Mouse (Mus musculus) thymus, adult 2 months (tissue): ENCODE measurements around the gene Hinfp. TPM values are rescaled to one million over a fixed set of nuclear protein-coding genes. Genes with fewer than 3 reads are reported as not detected.
"Not testable (repeated sequence)": the region's sequence is repeated elsewhere in the genome, so short reads cannot be mapped to it uniquely, and the experiment has no call there.

Experiments
- DNase-seq: peaks from one replicate; pipeline ENCODE4 v3.0.0; 2021
- H3K27ac ChIP-seq: fragments of 200-500 bp; 2 replicates; pipeline ENCODE4 v1.5.1; 2012; ENCODE audit warnings: low read length, control low read depth; ENCODE audit not compliant: control insufficient read depth, insufficient read depth
- H3K27me3 ChIP-seq: fragments of 200-500 bp; 2 replicates; pipeline ENCODE4 v1.6.1; 2012; ENCODE audit warnings: mild to moderate bottlenecking, low read length, moderate library complexity, mixed read lengths; ENCODE audit not compliant: control insufficient read depth, insufficient read depth
- H3K36me3 ChIP-seq: fragments of 200-500 bp; 2 replicates; pipeline ENCODE4 v1.6.1; 2012; ENCODE audit warnings: mild to moderate bottlenecking, low read length, moderate library complexity; ENCODE audit not compliant: control insufficient read depth, insufficient read depth
- H3K4me1 ChIP-seq: fragments of 200-500 bp; replicated peaks from 2 replicates; pipeline ENCODE4 v1.6.1; 2012; ENCODE audit warnings: low read length; ENCODE audit not compliant: control insufficient read depth, insufficient read depth
- H3K4me3 ChIP-seq: fragments of 200-500 bp; 2 replicates; pipeline ENCODE4 v1.5.1; 2012; ENCODE audit warnings: mild to moderate bottlenecking, low read length, control low read depth, moderate library complexity; ENCODE audit not compliant: control insufficient read depth, insufficient read depth
- CTCF ChIP-seq: fragments of 200-500 bp; IDR thresholded peaks from 2 replicates; pipeline ENCODE4 v1.5.1; 2012; ENCODE audit warnings: mild to moderate bottlenecking, control low read depth, low read length, moderate library complexity, borderline replicate concordance; ENCODE audit not compliant: control insufficient read depth, poor library complexity, insufficient read depth; ENCODE audit errors: extremely low read depth
- POLR2A ChIP-seq: fragments of 200-500 bp; IDR thresholded peaks from 2 replicates; pipeline ENCODE4 v1.6.1; 2012; ENCODE audit warnings: mild to moderate bottlenecking, low read length, control low read depth, moderate library complexity; ENCODE audit not compliant: control insufficient read depth, poor library complexity, insufficient read depth; ENCODE audit errors: extremely low read depth
- WGBS: fragments of 180-500 bp; shearing (Covaris S2); methylation state at CpG from one replicate; pipeline ENCODE4 v1.1.7; 2018; 5-methylcytosine and 5-hydroxymethylcytosine counted together
- polyA plus RNA-seq: library from polyadenylated mRNA; depleted of rRNA; stranded (reverse); fragments of >200 nt; gene quantifications from 2 replicates; pipeline ENCODE4 v1.2.3, GENCODE M21; 2012

Gene Hinfp
- polyA plus RNA-seq, 1 experiment: 71.1 TPM

GRCm38 (mm10) chr9:44325768-44326370, 20.4 kb upstream of the Hinfp start, which contains the start of gene Dpagt1:
Dpagt1 (plus strand) TSS chr9:44326019.
- Histone ChIP-seq H3K4me3 (peak within 1 kb of the TSS; percentile 85), H3K27me3 (no peaks in the 10 kb centered on the region), H3K27ac (no peak within 1 kb of the TSS), H3K36me3 (no peaks in the 10 kb centered on the region), H3K4me1 (peaks cover 15% of the 10 kb centered on the region)
- DNase-seq: no peak
- TF ChIP-seq POLR2A: 0 out of 2 replicates have a peak, but pooled peaks have one; percentile 14
- TF ChIP-seq CTCF: no peak
- 2% methylated on average over 12 of the region's 12 CpGs for WGBS

GRCm38 (mm10) chr9:44325032-44325767, 19.7 kb upstream of the Hinfp start:
- 64% methylated on average over 7 of the region's 8 CpGs for WGBS
- H3K4me3 ChIP-seq, H3K27ac ChIP-seq, H3K36me3 ChIP-seq, H3K27me3 ChIP-seq, DNase-seq: not testable (repeated sequence)
- peaks cover 20% of the 10 kb centered on the region for H3K4me1 ChIP-seq

- TF ChIP-seq POLR2A (no peak), CTCF (no peak)
- 88% methylated on average over 6 of the region's 6 CpGs for WGBS
These were observed 18.7 kb upstream of the Hinfp start for GRCm38 (mm10) chr9:44324147-44324546.

GRCm38 (mm10) chr9:44323656-44324055, 18.2 kb upstream of the Hinfp start:
- not testable (repeated sequence) for H3K4me3 ChIP-seq, DNase-seq, H3K36me3 ChIP-seq, H3K27ac ChIP-seq, H3K27me3 ChIP-seq
- WGBS: 78% methylated on average over 4 of the region's 4 CpGs
- peaks cover 28% of the 10 kb centered on the region for H3K4me1 ChIP-seq

More at GRCm38 (mm10) chr9:44324147-44324546, 18.7 kb upstream of the Hinfp start:
- H3K27ac ChIP-seq: no peak overlapping the region
- no peaks in the 10 kb centered on the region for H3K36me3 ChIP-seq
- no peak overlapping the region for H3K4me3 ChIP-seq
- no peaks in the 10 kb centered on the region for H3K27me3 ChIP-seq
- H3K4me1 ChIP-seq: peaks cover 23% of the 10 kb centered on the region
- no peak for DNase-seq

GRCm38 (mm10) chr9:44320799-44321133, 15.3 kb upstream of the Hinfp start:
- H3K36me3 ChIP-seq: peaks cover 7% of the 10 kb centered on the region
- H3K27ac ChIP-seq: no peak overlapping the region
- no peak for DNase-seq
- TF ChIP-seq CTCF (no peak), POLR2A (no peak)
- peaks cover 24% of the 10 kb centered on the region for H3K4me1 ChIP-seq
- 27% methylated on average over 6 of the region's 6 CpGs for WGBS
- no peaks in the 10 kb centered on the region for H3K27me3 ChIP-seq
- no peak overlapping the region for H3K4me3 ChIP-seq

GRCm38 (mm10) chr9:44319887-44320798, 14.7 kb upstream of the Hinfp start, which contains the start of gene C2cd2l:
C2cd2l (minus strand) TSS chr9:44320285.
- no peaks in the 10 kb centered on the region for H3K27me3 ChIP-seq
- peak within 1 kb of the TSS; percentile 94 for H3K4me3 ChIP-seq
- TF ChIP-seq POLR2A (peak; percentile 55; the same call in 1 of the 2 replicates), CTCF (0 out of 2 replicates have a peak, but pooled peaks have one; percentile 20)
- DNase-seq: peak; percentile 82
- no peak within 1 kb of the TSS for H3K27ac ChIP-seq
- under 1% methylated on average over 66 of the region's 67 CpGs for WGBS
- peaks cover 24% of the 10 kb centered on the region for H3K4me1 ChIP-seq
- H3K36me3 ChIP-seq: peaks cover 13% of the 10 kb centered on the region
